Mouse (Mus musculus) lung, embryonic 14.5 days (tissue): Measurements from ENCODE around the gene Ppp2r3d. TPM values are rescaled to one million over a fixed set of nuclear protein-coding genes. Genes with fewer than 3 reads are reported as not detected.

ENCODE experiments used
- ATAC-seq: fragments of 200-750 bp; cut with Nextera tagmentation; 2 replicates; pipeline ENCODE4 v1.8.0; 2017; ENCODE audit warnings: mild to moderate bottlenecking, moderate TSS enrichment, moderate library complexity; ENCODE audit not compliant: insufficient read depth
- DNase-seq: peaks from one replicate; pipeline ENCODE4 v3.0.0-alpha.2; 2015
- H3K27ac ChIP-seq: fragments of 300-500 bp; sonication (generic); 2 replicates; pipeline ENCODE4 v1.5.1; 2014; ENCODE audit warnings: low read depth, mild to moderate bottlenecking, moderate library complexity
- H3K27me3 ChIP-seq: fragments of 300-500 bp; sonication (generic); 2 replicates; pipeline ENCODE4 v1.6.1; 2014; ENCODE audit warnings: low read length, control low read depth; ENCODE audit not compliant: insufficient read depth
- H3K36me3 ChIP-seq: fragments of 300-500 bp; sonication (generic); 2 replicates; pipeline ENCODE4 v1.6.1; 2014; ENCODE audit warnings: control low read depth; ENCODE audit not compliant: insufficient read depth
- H3K4me1 ChIP-seq: fragments of 300-500 bp; sonication (generic); 2 replicates; pipeline ENCODE4 v1.6.1; 2014; ENCODE audit warnings: antibody characterized with exemption, control low read depth; ENCODE audit not compliant: insufficient read depth
- H3K4me2 ChIP-seq: fragments of 300-500 bp; sonication (generic); 2 replicates; pipeline ENCODE4 v1.6.1; 2014; ENCODE audit warnings: mild to moderate bottlenecking
- H3K4me3 ChIP-seq: fragments of 300-500 bp; sonication (generic); 2 replicates; pipeline ENCODE4 v1.5.1; 2014; ENCODE audit warnings: low read depth, low read length
- H3K9ac ChIP-seq: fragments of 300-500 bp; sonication (generic); 2 replicates; pipeline ENCODE4 v1.6.1; 2014
- H3K9me3 ChIP-seq: fragments of 300-500 bp; sonication (generic); 2 replicates; pipeline ENCODE4 v1.6.1; 2016; ENCODE audit warnings: low read depth, low read length, control low read depth
- CTCF ChIP-seq: IDR thresholded peaks from 2 replicates; pipeline ENCODE4 v1.5.1; 2016; ENCODE audit warnings: antibody characterized with exemption, low read depth
- WGBS: fragments of 180-500 bp; shearing (Covaris S2); extraction: QIAGEN DNeasy Blood & Tissue Kit; methylation state at CpG from one replicate; pipeline ENCODE4 v1.1.7; 2014; 5-methylcytosine and 5-hydroxymethylcytosine counted together
- polyA plus RNA-seq: library from polyadenylated mRNA; unstranded; fragments of >200 nt; fragmentation: Nextera tagmentation; extraction: Ambion mirVana; gene quantifications from 2 replicates; pipeline ENCODE4 v1.2.1, GENCODE M21; 2014

The Ppp2r3d gene
- polyA plus RNA-seq, 1 experiment from 2014 or later = 139 TPM

DNA sequence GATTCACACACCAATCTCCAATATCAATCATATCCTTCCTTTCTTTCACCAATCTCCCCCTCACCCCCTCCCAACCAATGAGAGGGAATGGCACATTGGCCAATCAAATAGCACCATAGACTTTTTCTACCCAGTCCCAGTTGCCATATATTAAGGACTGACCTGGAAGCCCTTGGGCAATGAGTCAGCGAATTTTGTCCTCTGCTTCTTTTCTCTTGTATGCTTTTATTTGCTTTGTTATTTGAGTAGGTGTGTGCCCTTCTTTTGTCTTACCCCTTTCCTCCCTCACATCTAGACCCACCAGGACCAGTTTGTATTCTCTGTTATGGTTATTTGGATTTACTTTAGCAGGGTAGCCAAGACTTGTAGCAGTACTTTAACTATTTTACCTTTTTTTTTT is 68.1 kb downstream of the Ppp2r3d start:
- no peak overlapping the region for H3K4me2 ChIP-seq
- no peak overlapping the region for H3K9ac ChIP-seq
- H3K27ac ChIP-seq = no peak overlapping the region
- no peaks in the 10 kb centered on the region for H3K36me3 ChIP-seq
- WGBS = 59% methylated on average over 1 of the region's 1 CpGs
- no peak for TF ChIP-seq CTCF
- no peaks in the 10 kb centered on the region for H3K4me1 ChIP-seq
- no peak overlapping the region for H3K4me3 ChIP-seq
- no peaks in the 10 kb centered on the region for H3K9me3 ChIP-seq
- ATAC-seq (no peak), DNase-seq (no peak)
- H3K27me3 ChIP-seq = no peaks in the 10 kb centered on the region

Other genes with a start within 250 kb of the Ppp2r3d start
- gene 2010315B03Rik, start 164.2 kb downstream of the Ppp2r3d start, polyA plus RNA-seq = 7.5 TPM in 2 replicates
- gene Gm21836, start 16.9 kb upstream of the Ppp2r3d start, polyA plus RNA-seq = not detected in 2 replicates